Mouse (Mus musculus) embryonic facial prominence, embryonic 10.5 days (tissue): ENCODE measurements at regions not wholly inside any gene's neighbourhood (a gene's known extent, or its start where the extent isn't known, plus 50 kb on each side); places are given as distances from the start of the nearest gene placed in this dataset.

Experiments
- DNase-seq: peaks from one replicate; pipeline ENCODE4 v3.0.0-alpha.2; 2017; ENCODE audit warnings: low spot score
- H3K27ac ChIP-seq: fragments of 300-500 bp; sonication (generic); replicated peaks from 2 replicates; pipeline ENCODE4 v1.5.1; 2016; ENCODE audit warnings: mild to moderate bottlenecking
- H3K27me3 ChIP-seq: fragments of 300-500 bp; sonication (generic); replicated peaks from 2 replicates; pipeline ENCODE4 v1.6.1; 2016; ENCODE audit warnings: low read depth, mild to moderate bottlenecking; ENCODE audit not compliant: poor library complexity, severe bottlenecking
- H3K36me3 ChIP-seq: fragments of 300-500 bp; sonication (generic); replicated peaks from 2 replicates; pipeline ENCODE4 v1.6.1; 2016; ENCODE audit warnings: mild to moderate bottlenecking, moderate library complexity
- H3K4me1 ChIP-seq: fragments of 300-500 bp; sonication (generic); 2 replicates; pipeline ENCODE4 v1.6.1; 2016
- H3K4me3 ChIP-seq: fragments of 300-500 bp; sonication (generic); 2 replicates; pipeline ENCODE4 v1.5.1; 2016; ENCODE audit warnings: mild to moderate bottlenecking, moderate library complexity
- H3K9me3 ChIP-seq: fragments of 300-500 bp; sonication (generic); 2 replicates; pipeline ENCODE4 v1.6.1; 2016; ENCODE audit warnings: mild to moderate bottlenecking
- WGBS: fragments of 180-500 bp; shearing (Covaris S2); methylation state at CpG from one replicate; pipeline ENCODE4 v1.1.7; 2016; 5-methylcytosine and 5-hydroxymethylcytosine counted together

DNA sequence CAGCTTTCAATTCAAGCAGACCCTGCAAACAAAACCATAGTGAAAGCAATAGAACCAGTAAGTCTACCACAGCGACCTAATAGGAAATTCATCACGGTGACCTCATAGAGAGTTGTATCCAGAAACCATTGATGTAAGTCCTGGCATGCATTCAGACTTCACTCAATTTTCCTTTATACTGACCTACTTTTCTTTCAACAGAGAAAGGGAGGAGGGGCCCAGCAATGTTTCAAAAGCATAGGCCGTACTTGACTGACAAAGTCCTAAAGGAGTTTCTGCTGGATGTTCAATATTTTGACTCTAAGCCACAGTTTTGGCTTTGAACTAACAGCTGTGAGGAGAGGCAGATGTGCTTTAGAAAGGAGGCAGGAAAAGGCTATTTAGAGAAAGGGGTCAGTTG is 88.4 kb downstream of the AI593442 start:
- WGBS: 79% methylated on average over 3 of the region's 3 CpGs
- DNase-seq: no peak

DNA sequence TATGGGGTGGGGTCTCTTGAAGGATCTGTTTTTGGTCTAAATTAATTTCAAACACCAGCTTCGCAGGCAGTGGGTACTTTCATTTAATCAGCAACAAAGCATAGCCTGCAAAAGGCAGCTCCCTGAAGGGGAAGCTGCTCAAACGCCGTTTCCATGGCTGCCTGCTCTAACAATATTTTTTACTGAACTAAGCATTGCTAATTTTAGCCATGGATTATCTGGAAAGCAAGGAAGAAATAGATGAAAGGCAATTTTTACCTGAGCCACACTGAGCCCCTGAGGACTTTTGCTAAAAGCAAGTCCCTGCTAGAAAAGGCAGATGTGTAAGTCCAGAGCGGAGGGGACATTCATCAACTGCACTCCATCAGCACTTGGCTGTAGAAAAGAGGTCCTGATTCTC is 105.5 kb downstream of the AI593442 start:
- WGBS: 87% methylated on average over 4 of the region's 4 CpGs

More for the DNA sequence above, 88.4 kb downstream of the AI593442 start:
- H3K27ac ChIP-seq: no peak overlapping the region
- H3K36me3 ChIP-seq: no peaks in the 10 kb centered on the region
- no peaks in the 10 kb centered on the region for H3K9me3 ChIP-seq
- no peaks in the 10 kb centered on the region for H3K4me1 ChIP-seq
- H3K4me3 ChIP-seq: no peak overlapping the region
- H3K27me3 ChIP-seq: no peaks in the 10 kb centered on the region

DNA sequence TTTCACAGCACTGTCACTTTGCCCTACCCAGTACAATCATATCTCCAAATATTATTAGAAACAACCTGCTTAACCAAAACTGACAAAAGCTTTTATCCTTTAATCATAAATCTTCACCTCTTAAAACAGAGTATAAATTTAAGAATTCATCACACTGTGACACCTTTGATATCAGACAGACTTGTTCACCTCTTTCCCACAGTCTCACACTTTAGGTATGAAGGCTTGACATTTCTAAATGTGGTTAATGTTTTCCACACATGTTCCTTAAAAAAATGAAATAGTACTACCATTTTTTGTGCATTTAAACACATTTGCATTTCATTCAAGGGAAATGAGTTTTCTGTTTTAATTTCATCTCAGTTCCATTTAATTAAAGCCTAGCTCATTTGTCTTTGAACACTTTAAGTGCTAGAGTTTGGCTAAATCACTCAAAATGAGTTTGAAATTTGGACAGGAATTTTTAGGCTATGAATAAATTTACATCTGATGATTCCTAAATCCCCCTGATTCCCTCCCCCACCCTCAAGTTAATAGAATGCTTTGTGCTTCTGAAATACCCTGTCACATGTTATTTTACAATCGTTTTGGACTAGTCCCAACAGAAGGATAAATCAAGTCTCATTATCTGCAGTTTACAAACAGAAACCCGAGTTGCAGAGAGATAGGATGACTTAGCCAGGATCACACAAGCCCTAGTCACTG is 127.9 kb downstream of the AI593442 start:
- no peak for DNase-seq
- no peak overlapping the region for H3K27ac ChIP-seq
- H3K4me3 ChIP-seq: no peak overlapping the region
- no peaks in the 10 kb centered on the region for H3K9me3 ChIP-seq
- 75% methylated on average over 2 of the region's 2 CpGs for WGBS
- H3K36me3 ChIP-seq: no peaks in the 10 kb centered on the region
- H3K4me1 ChIP-seq: no peaks in the 10 kb centered on the region
- no peaks in the 10 kb centered on the region for H3K27me3 ChIP-seq

More for the DNA sequence above, 105.5 kb downstream of the AI593442 start:
- no peaks in the 10 kb centered on the region for H3K9me3 ChIP-seq
- no peaks in the 10 kb centered on the region for H3K27me3 ChIP-seq
- no peak for DNase-seq
- no peak overlapping the region for H3K4me3 ChIP-seq
- no peaks in the 10 kb centered on the region for H3K36me3 ChIP-seq
- H3K4me1 ChIP-seq: no peaks in the 10 kb centered on the region
- H3K27ac ChIP-seq: no peak overlapping the region

DNA sequence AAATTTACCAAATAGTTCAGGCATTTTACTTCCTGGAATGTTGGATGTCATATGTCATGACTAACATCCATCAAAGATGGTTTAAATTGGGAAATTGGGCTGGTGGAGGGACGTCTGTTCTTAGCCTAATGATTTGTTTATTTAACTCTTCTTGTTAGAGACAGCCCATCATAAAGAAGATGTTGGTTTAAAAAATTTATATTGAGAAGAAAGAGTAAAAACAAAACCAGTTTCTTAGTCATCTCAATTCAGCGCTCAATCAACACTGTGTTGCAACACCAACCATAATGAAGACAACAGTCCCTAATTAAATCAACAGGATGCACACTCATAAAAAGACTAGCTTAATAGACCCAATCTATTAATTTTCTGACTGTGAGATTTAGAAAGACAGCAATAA is 133.5 kb downstream of the AI593442 start:
- no peaks in the 10 kb centered on the region for H3K4me1 ChIP-seq
- no peaks in the 10 kb centered on the region for H3K27me3 ChIP-seq
- WGBS: 59% methylated on average over 2 of the region's 2 CpGs
- H3K9me3 ChIP-seq: no peaks in the 10 kb centered on the region
- no peaks in the 10 kb centered on the region for H3K36me3 ChIP-seq
- no peak for DNase-seq
- H3K4me3 ChIP-seq: no peak overlapping the region
- no peak overlapping the region for H3K27ac ChIP-seq

DNA sequence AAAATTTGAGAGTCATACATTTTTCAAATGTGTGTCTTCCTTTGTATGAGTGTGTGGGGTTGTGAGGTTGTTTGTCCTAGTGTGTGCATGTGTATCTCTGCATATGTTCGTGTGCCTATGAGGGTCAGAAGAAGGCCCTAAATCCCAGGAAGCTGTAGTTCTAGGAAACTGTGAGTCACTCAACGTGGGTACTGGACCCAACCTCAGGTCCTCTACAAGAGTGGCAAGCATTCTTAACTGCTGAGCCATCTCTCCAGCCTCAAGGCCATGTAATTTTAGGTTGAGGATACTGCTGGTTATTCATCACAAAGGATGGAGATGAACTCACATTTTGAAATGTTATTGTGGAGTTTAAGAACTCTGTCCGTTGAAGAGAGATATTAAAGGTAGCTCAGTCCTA is 140.5 kb downstream of the AI593442 start:
- Histone ChIP-seq H3K27me3 (no peaks in the 10 kb centered on the region), H3K4me1 (no peaks in the 10 kb centered on the region), H3K4me3 (no peak overlapping the region), H3K36me3 (no peaks in the 10 kb centered on the region), H3K27ac (no peak overlapping the region), H3K9me3 (no peaks in the 10 kb centered on the region)
- no peak for DNase-seq
- WGBS: 86% methylated on average over 3 of the region's 3 CpGs

DNA sequence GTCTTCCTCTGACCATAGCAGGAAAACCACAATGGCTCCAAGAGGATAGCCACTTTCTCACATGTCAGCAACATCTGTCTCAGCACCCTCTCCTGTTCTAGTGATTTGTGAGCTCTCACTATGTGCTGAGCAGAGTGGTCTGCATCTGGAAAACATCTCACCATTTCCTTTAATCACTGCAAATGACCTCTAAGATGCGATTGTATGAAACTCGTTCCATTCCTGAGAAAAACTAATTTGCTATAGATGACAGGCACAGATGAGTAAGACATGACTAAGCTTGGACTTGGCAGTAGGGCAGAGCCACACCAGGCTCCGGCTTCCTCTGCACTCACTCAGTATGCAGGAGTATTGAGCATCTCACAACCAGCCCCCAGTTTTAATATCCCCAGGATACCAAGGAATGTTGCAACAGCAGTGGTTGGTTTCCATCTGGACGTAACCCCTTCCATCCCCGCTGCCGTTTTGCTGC is 150.1 kb downstream of the AI593442 start:
- H3K27me3 ChIP-seq: no peaks in the 10 kb centered on the region
- H3K4me1 ChIP-seq: no peaks in the 10 kb centered on the region
- H3K9me3 ChIP-seq: no peaks in the 10 kb centered on the region
- H3K4me3 ChIP-seq: no peak overlapping the region
- H3K36me3 ChIP-seq: no peaks in the 10 kb centered on the region
- no peak for DNase-seq
- 82% methylated on average over 6 of the region's 6 CpGs for WGBS
- no peak overlapping the region for H3K27ac ChIP-seq

DNA sequence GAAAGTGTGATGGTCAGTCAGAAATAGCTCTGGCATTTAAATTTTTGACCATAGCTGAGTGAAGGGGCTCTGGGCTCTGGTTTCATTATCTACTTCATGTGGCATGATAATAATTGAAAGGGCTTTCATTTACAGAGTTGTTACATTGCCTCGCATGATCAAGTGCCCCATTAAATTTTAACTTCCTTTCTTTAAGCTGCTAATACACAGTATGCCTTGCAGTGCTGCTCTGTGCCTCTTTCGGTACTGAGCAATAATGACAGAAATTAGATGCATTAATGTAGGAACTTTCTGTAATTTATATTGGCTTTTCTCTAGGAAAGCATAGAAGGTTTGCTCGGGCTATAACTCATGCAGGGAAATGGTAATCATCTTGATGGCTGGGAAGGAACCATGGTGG is 179.1 kb downstream of the AI593442 start:
- Histone ChIP-seq H3K27ac (no peak overlapping the region), H3K9me3 (no peaks in the 10 kb centered on the region), H3K4me3 (no peak overlapping the region), H3K4me1 (no peaks in the 10 kb centered on the region), H3K36me3 (no peaks in the 10 kb centered on the region), H3K27me3 (no peaks in the 10 kb centered on the region)
- no peak for DNase-seq
- 88% methylated on average over 3 of the region's 3 CpGs for WGBS

DNA sequence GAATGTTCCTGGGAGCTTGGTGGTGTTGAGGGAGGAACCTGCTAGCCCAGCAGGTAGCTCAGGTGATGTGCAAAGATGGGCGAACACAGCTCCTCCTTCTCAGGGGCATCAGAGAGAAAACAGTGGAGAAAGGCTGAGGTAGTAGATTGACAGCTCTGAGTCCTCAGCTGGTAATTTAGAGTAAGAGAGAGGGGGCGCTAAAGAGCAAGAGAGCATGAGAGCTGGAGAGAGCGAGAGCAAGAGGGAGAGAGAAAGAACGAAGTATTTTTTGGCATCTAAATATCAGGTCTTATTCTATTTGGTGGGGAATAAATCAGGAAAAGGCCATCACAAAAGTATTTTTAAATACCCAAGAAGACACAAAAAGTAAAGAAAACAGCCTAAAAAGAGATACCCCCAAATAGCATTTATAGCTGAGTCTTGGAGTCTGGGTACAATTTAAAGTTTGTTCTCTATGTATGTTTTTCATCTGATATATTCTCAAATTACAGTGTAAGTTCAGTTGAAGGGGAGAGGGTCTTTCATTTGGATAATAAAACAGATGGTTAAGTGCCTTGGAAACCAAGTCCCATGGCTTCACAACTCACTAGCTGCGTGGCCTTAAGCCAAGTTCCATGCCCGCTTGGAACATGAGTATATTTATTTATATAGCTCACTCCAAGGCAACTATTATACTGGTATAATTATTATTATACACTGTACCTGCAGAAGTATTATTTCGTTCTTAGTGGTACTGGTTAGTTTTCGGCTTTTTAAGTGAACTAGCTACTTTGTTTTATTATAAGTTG is 183.9 kb downstream of the AI593442 start:
- DNase-seq: no peak
- Histone ChIP-seq H3K4me1 (peaks cover 8% of the 10 kb centered on the region; the same call in 1 of the 2 replicates), H3K9me3 (no peaks in the 10 kb centered on the region), H3K36me3 (no peaks in the 10 kb centered on the region), H3K27ac (no peak overlapping the region), H3K4me3 (no peak overlapping the region), H3K27me3 (no peaks in the 10 kb centered on the region)
- WGBS: 55% methylated on average over 8 of the region's 8 CpGs

DNA sequence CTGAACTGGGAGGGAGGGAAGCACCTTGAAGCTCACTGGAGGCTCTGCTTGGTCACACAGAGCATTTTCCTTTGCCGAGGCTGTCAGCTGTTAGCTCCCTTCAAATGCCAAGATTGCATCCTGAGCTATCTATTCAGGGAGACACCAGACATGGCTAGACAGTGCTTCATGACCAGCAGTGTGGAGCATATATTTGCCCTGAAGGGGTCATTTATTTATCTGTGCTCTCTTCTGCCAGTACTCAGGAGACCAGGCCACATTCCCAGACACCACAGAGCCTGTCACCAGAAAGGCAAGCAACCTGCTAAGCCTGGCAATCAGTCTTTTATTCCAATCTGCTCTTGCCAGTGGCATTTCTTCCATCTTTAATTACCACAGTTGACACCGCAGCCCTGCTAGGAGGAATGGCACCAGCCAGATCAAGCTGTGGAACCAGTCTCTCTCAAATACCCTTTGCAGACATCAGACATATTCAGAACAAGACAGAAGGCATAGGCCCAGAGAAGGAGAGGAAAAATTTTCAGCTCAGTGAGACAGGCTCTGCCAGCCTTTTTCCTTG is 186.6 kb downstream of the AI593442 start:
- no peaks in the 10 kb centered on the region for H3K36me3 ChIP-seq
- no peaks in the 10 kb centered on the region for H3K9me3 ChIP-seq
- no peak overlapping the region for H3K27ac ChIP-seq
- no peaks in the 10 kb centered on the region for H3K27me3 ChIP-seq
- no peak overlapping the region for H3K4me3 ChIP-seq
- 44% methylated on average over 2 of the region's 2 CpGs for WGBS
- no peak for DNase-seq
- peaks cover 8% of the 10 kb centered on the region; the same call in 1 of the 2 replicates for H3K4me1 ChIP-seq

DNA sequence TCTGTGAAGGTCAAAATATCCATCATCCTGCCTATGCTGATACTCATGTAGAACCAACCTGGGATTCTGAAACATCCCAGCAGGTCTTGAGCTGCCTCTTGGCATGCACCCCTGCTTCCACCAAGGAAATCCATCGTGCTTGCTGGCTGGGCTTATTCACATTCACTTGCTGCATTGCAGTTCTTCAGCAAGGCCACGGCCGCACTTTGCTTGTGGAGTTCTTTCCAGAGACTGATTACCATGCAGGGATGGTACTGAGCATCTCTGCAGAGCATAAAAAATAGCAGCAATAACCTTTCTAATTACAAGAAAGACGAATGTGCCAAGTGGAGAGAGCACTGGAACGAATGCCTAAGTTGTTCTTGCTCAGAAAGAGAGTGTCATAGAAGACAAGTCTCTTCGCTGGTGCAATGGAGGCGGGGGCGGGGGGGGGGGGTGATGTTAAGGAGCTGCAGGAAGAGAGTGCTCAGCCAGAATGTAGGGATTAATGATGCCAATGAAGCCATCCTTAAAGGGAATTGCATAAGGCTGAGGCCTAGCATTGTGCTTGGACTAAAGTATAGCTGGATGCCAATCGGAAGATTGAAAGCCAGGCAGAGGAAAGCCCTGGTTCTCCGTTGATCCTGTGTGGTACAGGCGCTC is 205.9 kb downstream of the AI593442 start:
- H3K4me1 ChIP-seq: no peaks in the 10 kb centered on the region
- H3K4me3 ChIP-seq: no peak overlapping the region
- 87% methylated on average over 11 of the region's 11 CpGs for WGBS
- no peaks in the 10 kb centered on the region for H3K27me3 ChIP-seq
- H3K9me3 ChIP-seq: no peaks in the 10 kb centered on the region
- no peak for DNase-seq
- no peak overlapping the region for H3K27ac ChIP-seq
- H3K36me3 ChIP-seq: no peaks in the 10 kb centered on the region

DNA sequence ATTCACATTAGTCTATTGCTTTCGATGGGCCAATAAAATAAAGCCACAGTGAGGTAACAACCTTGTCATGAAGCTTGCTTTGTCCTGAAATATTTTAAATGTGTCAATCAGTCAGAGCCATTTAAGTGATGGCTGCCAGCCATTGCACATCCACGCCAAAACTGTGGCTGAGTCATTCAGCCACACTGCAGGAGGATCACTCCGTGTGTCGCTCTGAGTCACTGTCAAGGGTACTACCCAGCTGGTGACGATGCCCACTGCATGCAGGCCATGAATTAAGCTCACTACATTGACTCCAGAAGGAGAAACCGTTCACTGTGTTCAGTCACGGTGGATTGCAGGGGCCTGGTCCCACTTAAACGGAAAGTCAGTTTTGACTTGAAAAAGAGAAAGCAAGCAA is 206.7 kb downstream of the AI593442 start:
- 85% methylated on average over 8 of the region's 8 CpGs for WGBS
- no peak for DNase-seq

DNA sequence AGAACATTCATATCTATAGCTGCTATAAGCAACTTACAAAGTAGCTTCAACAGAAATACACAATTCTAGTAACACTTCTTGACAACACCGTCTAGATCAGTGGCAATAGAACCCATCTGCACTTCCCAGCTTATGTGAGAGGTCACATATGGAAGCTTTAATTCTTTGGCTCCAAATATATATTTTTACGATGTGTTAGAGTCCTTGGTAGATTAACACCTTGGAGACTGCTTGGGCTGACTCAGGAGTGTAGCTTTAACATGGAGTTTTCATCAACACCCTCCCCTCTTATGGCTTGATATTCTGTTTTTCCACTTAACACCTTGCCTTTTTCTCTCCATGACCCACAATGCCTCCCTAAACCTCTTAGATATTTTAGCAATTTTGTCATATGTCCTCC is 221.1 kb downstream of the AI593442 start:
- Histone ChIP-seq H3K9me3 (no peaks in the 10 kb centered on the region), H3K27me3 (no peaks in the 10 kb centered on the region), H3K4me3 (no peak overlapping the region), H3K4me1 (no peaks in the 10 kb centered on the region), H3K36me3 (no peaks in the 10 kb centered on the region), H3K27ac (no peak overlapping the region)
- no peak for DNase-seq
- 76% methylated on average over 2 of the region's 2 CpGs for WGBS

More for the DNA sequence above, 206.7 kb downstream of the AI593442 start:
- no peak overlapping the region for H3K4me3 ChIP-seq
- no peaks in the 10 kb centered on the region for H3K36me3 ChIP-seq
- no peaks in the 10 kb centered on the region for H3K27me3 ChIP-seq
- H3K4me1 ChIP-seq: no peaks in the 10 kb centered on the region
- no peaks in the 10 kb centered on the region for H3K9me3 ChIP-seq
- H3K27ac ChIP-seq: no peak overlapping the region
